Mouse (Mus musculus) layer of hippocampus, postnatal 36 days (tissue): ENCODE measurements around the gene Uap1l1. TPM values are rescaled to one million over a fixed set of nuclear protein-coding genes. Genes with fewer than 3 reads are reported as not detected.

Experiments used
- DNase-seq, 2 experiments: peaks; one replicate each; pipeline ENCODE4 v3.0.0; 2022
- total RNA-seq, 2 experiments: library from RNA; stranded (reverse); gene quantifications; 2 replicates each; pipeline ENCODE4 v1.2.3; 2021

The Uap1l1 gene
- total RNA-seq, 2 experiments from 2014 or later, result 10.8 to 13.8 TPM

GRCm38 (mm10) chr2:25318119-25318966 lies 47.1 kb downstream of the Uap1l1 start:
- DNase-seq, result peak; percentile 51 to 67

GRCm38 (mm10) chr2:25311491-25311891 lies 54.0 kb downstream of the Uap1l1 start:
- DNase-seq, result no peak

GRCm38 (mm10) chr2:25310969-25311368 lies 54.5 kb downstream of the Uap1l1 start:
- DNase-seq, result no peak

GRCm38 (mm10) chr2:25310180-25310579 lies 55.3 kb downstream of the Uap1l1 start:
- DNase-seq, result no peak

Other genes starting within 250 kb of the Uap1l1 start
- gene Nrarp, start 184.9 kb downstream of the Uap1l1 start, total RNA-seq, result 10 to 100 TPM; 21.3 to 21.5 TPM
- 1 to 10 TPM; 1.3 to 1.8 TPM for gene Tor4a, start 168.8 kb downstream of the Uap1l1 start, total RNA-seq
- 10 to 100 TPM; 55.1 to 58.1 TPM for gene Nelfb, start 154.2 kb downstream of the Uap1l1 start, total RNA-seq
- gene Stpg3, start 151.0 kb downstream of the Uap1l1 start, total RNA-seq, result not detected
- gene Fam166a, start 146.9 kb downstream of the Uap1l1 start, total RNA-seq, result not detected
- 100 to 1,000 TPM; 309 to 323 TPM for gene Tubb4b, start 141.0 kb downstream of the Uap1l1 start, total RNA-seq
- not detected for gene Slc34a3, start 131.3 kb downstream of the Uap1l1 start, total RNA-seq
- gene Rnf224, start 128.9 kb downstream of the Uap1l1 start, total RNA-seq, result not detected
- gene Rnf208, start 123.4 kb downstream of the Uap1l1 start, total RNA-seq, result 100 to 1,000 TPM; 223 to 232 TPM
- gene Cysrt1, start 123.2 kb downstream of the Uap1l1 start, total RNA-seq, result not detected
- 1 to 10 TPM; 2.2 to 4.4 TPM for gene AL732309.1, start 118.8 kb downstream of the Uap1l1 start, total RNA-seq
- gene Tmem203, start 110.2 kb downstream of the Uap1l1 start, total RNA-seq, result 10 to 100 TPM; 35.5 to 40.4 TPM
- gene Tprn, start 103.1 kb downstream of the Uap1l1 start, total RNA-seq, result 10 to 100 TPM; 19.4 to 23.1 TPM
- 10 to 100 TPM; 65.0 to 69.4 TPM for gene Ssna1, start 93.2 kb downstream of the Uap1l1 start, total RNA-seq
- gene Anapc2, start 93.2 kb downstream of the Uap1l1 start, total RNA-seq, result 10 to 100 TPM; 83.0 to 83.3 TPM
- not detected for gene Tmem210, start 77.5 kb downstream of the Uap1l1 start, total RNA-seq
- gene Lrrc26, start 75.8 kb downstream of the Uap1l1 start, total RNA-seq, result not detected
- 100 to 1,000 TPM; 420 to 431 TPM for gene Grin1, start 46.5 kb downstream of the Uap1l1 start, total RNA-seq
- gene Man1b1, start 33.3 kb downstream of the Uap1l1 start, total RNA-seq, result 10 to 100 TPM; 50.6 to 52.3 TPM
- 10 to 100 TPM; 26.1 to 38.4 TPM for gene Dpp7, start 9.3 kb downstream of the Uap1l1 start, total RNA-seq
- gene Sapcd2, start 6.6 kb upstream of the Uap1l1 start, total RNA-seq, result 1 to 10 TPM; 3.7 to 4.6 TPM
- gene Entpd2, start 30.2 kb upstream of the Uap1l1 start, total RNA-seq, result 10 to 100 TPM; 14.9 to 16.1 TPM
- gene Npdc1, start 33.7 kb upstream of the Uap1l1 start, total RNA-seq, result 100 to 1,000 TPM; 422 to 431 TPM
- gene Fut7, start 57.6 kb upstream of the Uap1l1 start, total RNA-seq, result under 1 TPM; 0.87 to 0.94 TPM
- gene Abca2, start 63.0 kb upstream of the Uap1l1 start, total RNA-seq, result 100 to 1,000 TPM; 147 to 167 TPM
- under 1 TPM in 1 of 2 experiments, not detected in 1; 0.66 TPM for gene Clic3, start 91.2 kb upstream of the Uap1l1 start, total RNA-seq
- 10 to 100 TPM; 46.2 to 62.8 TPM for gene Paxx, start 95.4 kb upstream of the Uap1l1 start, total RNA-seq
- 100 to 1,000 TPM; 435 to 800 TPM for gene Ptgds, start 104.4 kb upstream of the Uap1l1 start, total RNA-seq
- not detected for gene Lcn12, start 128.2 kb upstream of the Uap1l1 start, total RNA-seq
- 100 to 1,000 TPM; 115 to 116 TPM for gene Fbxw5, start 135.1 kb upstream of the Uap1l1 start, total RNA-seq
- 1 to 10 TPM in 1 of 2 experiments, under 1 TPM in 1; 0.88 to 1.5 TPM for gene C8g, start 136.0 kb upstream of the Uap1l1 start, total RNA-seq
- gene Traf2, start 181.3 kb upstream of the Uap1l1 start, total RNA-seq, result 10 to 100 TPM; 11.9 to 12.6 TPM
- 100 to 1,000 TPM; 200 to 212 TPM for gene Edf1, start 192.2 kb upstream of the Uap1l1 start, total RNA-seq
- 1 to 10 TPM; 3.1 to 3.2 TPM for gene Mamdc4, start 209.2 kb upstream of the Uap1l1 start, total RNA-seq
- 10 to 100 TPM; 62.5 to 68.3 TPM for gene Phpt1, start 209.5 kb upstream of the Uap1l1 start, total RNA-seq
- gene Ajm1, start 216.1 kb upstream of the Uap1l1 start, total RNA-seq, result 100 to 1,000 TPM in 1 of 2 experiments, 10 to 100 TPM in 1; 96.4 to 117 TPM
- gene Rabl6, start 242.8 kb upstream of the Uap1l1 start, total RNA-seq, result 100 to 1,000 TPM; 142 to 155 TPM